Mouse (Mus musculus) T-helper 2 cell (primary cell): ENCODE results near the gene Nckap5.

Experiments
- in situ Hi-C: fragments of 300-600 bp; cut with MboI, MseI; formaldehyde crosslinking; loops from one replicate; pipeline ENCODE4 v1.15.1; 2025; ENCODE audit warnings: high pct_unique_total_duplicates

Gene Nckap5

GRCm38 (mm10) chr1:126481459-126482228 is 349.0 kb downstream of the Nckap5 start:
- in situ Hi-C loops, result no loop called here

GRCm38 (mm10) chr1:126473044-126473443 is 357.6 kb downstream of the Nckap5 start:
- in situ Hi-C loops, result no loop called here

GRCm38 (mm10) chr1:126471419-126471818 is 359.2 kb downstream of the Nckap5 start:
- in situ Hi-C loops, result no loop called here

- in situ Hi-C loops, result no loop called here
Measured at GRCm38 (mm10) chr1:126470883-126471282, 359.7 kb downstream of the Nckap5 start.

GRCm38 (mm10) chr1:126469818-126470544 is 360.6 kb downstream of the Nckap5 start:
- in situ Hi-C loops, result no loop called here

- in situ Hi-C loops, result no loop called here
Measured at GRCm38 (mm10) chr1:126461527-126462354, 368.9 kb downstream of the Nckap5 start.

- in situ Hi-C loops, result no loop called here
Measured at GRCm38 (mm10) chr1:126457739-126458138, 372.9 kb downstream of the Nckap5 start.

- in situ Hi-C loops, result no loop called here
Measured at GRCm38 (mm10) chr1:126454504-126455173, 376.0 kb downstream of the Nckap5 start.

GRCm38 (mm10) chr1:126451472-126451871 is 379.1 kb downstream of the Nckap5 start:
- in situ Hi-C loops, result no loop called here

GRCm38 (mm10) chr1:126449424-126449823 is 381.2 kb downstream of the Nckap5 start:
- in situ Hi-C loops, result loop anchor here (10.0 kb wide), 1 partner anchor 1995 kb away; no protein-coding TSS in a partner anchor

- in situ Hi-C loops, result loop anchor here (10.0 kb wide), 1 partner anchor 1989 kb away; no protein-coding TSS in a partner anchor
Measured at GRCm38 (mm10) chr1:126443890-126444289, 386.7 kb downstream of the Nckap5 start.

GRCm38 (mm10) chr1:126442723-126443122 is 387.9 kb downstream of the Nckap5 start:
- in situ Hi-C loops, result loop anchor here (10.0 kb wide), 1 partner anchor 1988 kb away; no protein-coding TSS in a partner anchor

GRCm38 (mm10) chr1:126438000-126438572 is 392.5 kb downstream of the Nckap5 start:
- in situ Hi-C loops, result no loop called here

GRCm38 (mm10) chr1:126436937-126437667 is 393.5 kb downstream of the Nckap5 start:
- in situ Hi-C loops, result no loop called here

GRCm38 (mm10) chr1:126432285-126432684 is 398.3 kb downstream of the Nckap5 start:
- in situ Hi-C loops, result no loop called here

GRCm38 (mm10) chr1:126431594-126431993 is 399.0 kb downstream of the Nckap5 start:
- in situ Hi-C loops, result no loop called here

GRCm38 (mm10) chr1:126411426-126411825 is 419.2 kb downstream of the Nckap5 start:
- in situ Hi-C loops, result no loop called here

GRCm38 (mm10) chr1:126407886-126408285 is 422.7 kb downstream of the Nckap5 start:
- in situ Hi-C loops, result no loop called here

GRCm38 (mm10) chr1:126405543-126405942 is 425.1 kb downstream of the Nckap5 start:
- in situ Hi-C loops, result no loop called here

GRCm38 (mm10) chr1:126403970-126404369 is 426.6 kb downstream of the Nckap5 start:
- in situ Hi-C loops, result no loop called here
